Mouse (Mus musculus) embryonic facial prominence, embryonic 13.5 days (tissue): ENCODE measurements around the gene Stac3. TPM values are rescaled to one million over a fixed set of nuclear protein-coding genes. Genes with fewer than 3 reads are reported as not detected.

Source experiments
- ATAC-seq: fragments of 200-750 bp; cut with Nextera tagmentation; 2 replicates; pipeline ENCODE4 v1.8.0; 2017; ENCODE audit warnings: low read depth; ENCODE audit not compliant: insufficient number of reproducible peaks, insufficient read depth, low FRiP score, low TSS enrichment
- H3K27ac ChIP-seq: fragments of 300-500 bp; sonication (generic); 2 replicates; pipeline ENCODE4 v1.5.1; 2015; ENCODE audit warnings: moderate library complexity, mild to moderate bottlenecking, inconsistent platforms
- H3K27me3 ChIP-seq: fragments of 300-500 bp; sonication (generic); 2 replicates; pipeline ENCODE4 v1.6.1; 2015; ENCODE audit warnings: mild to moderate bottlenecking, inconsistent platforms
- H3K36me3 ChIP-seq: fragments of 300-500 bp; sonication (generic); 2 replicates; pipeline ENCODE4 v1.6.1; 2015; ENCODE audit warnings: mild to moderate bottlenecking, inconsistent platforms
- H3K4me1 ChIP-seq: fragments of 300-500 bp; sonication (generic); 2 replicates; pipeline ENCODE4 v1.6.1; 2015; ENCODE audit warnings: inconsistent platforms
- H3K4me2 ChIP-seq: fragments of 300-500 bp; sonication (generic); 2 replicates; pipeline ENCODE4 v1.6.1; 2015; ENCODE audit warnings: moderate library complexity, mild to moderate bottlenecking, inconsistent platforms
- H3K4me3 ChIP-seq: fragments of 300-500 bp; sonication (generic); 2 replicates; pipeline ENCODE4 v1.5.1; 2015; ENCODE audit warnings: mild to moderate bottlenecking, inconsistent platforms
- H3K9ac ChIP-seq: fragments of 300-500 bp; sonication (generic); 2 replicates; pipeline ENCODE4 v1.6.1; 2015; ENCODE audit warnings: mild to moderate bottlenecking, inconsistent platforms
- H3K9me3 ChIP-seq: fragments of 300-500 bp; sonication (generic); 2 replicates; pipeline ENCODE4 v1.6.1; 2016; ENCODE audit warnings: inconsistent platforms
- WGBS: fragments of 180-500 bp; shearing (Covaris S2); methylation state at CpG from one replicate; pipeline ENCODE4 v1.1.7; 2015; ENCODE audit warnings: mixed read lengths; 5-methylcytosine and 5-hydroxymethylcytosine counted together
- polyA plus RNA-seq: library from polyadenylated mRNA; unstranded; fragments of >200 nt; fragmentation: Nextera tagmentation; extraction: Ambion mirVana; gene quantifications from 2 replicates; pipeline ENCODE4 v1.2.1, GENCODE M21; 2015

The Stac3 gene
- polyA plus RNA-seq, 1 experiment from 2014 or later = 2.0 TPM

DNA sequence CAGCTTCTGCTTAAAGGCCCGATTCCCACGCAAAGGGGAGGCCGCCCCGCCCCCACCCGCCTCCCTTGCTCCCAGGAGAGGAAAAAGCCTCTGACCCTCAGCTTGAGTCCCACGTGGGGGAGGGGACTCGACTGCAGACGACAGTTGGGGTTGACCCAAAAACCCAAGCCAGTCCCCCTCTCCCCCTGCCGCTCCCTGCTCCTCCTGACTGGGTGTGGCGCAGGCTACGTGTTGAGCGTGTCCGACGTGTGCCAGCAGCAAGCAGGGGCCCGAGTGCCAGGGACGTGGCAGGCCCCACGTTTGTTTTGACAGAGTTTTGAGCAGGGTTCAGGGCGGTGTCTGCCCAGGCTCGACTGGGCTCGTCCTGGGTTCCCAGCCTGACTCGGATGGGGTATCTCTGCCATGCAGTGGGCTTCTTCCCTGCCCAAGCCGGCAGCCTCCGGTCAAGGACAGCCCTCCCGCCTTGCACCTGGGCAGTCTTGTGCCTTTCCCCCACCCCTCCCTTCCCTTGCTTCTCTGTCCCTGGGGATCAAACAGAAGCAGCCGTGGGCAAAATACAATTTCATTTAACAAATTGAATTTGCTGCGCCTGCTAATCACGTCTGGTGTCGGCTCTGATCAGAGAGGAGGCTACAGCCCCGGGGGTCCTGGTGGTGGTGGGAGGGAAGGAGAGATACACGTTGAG lies 15.2 kb downstream of the Stac3 start:
- no peaks in the 10 kb centered on the region for H3K9me3 ChIP-seq
- no peak for ATAC-seq
- 0 out of 2 replicates have a peak overlapping the region, but pooled peaks have one; percentile 3 for H3K27ac ChIP-seq
- peak overlapping the region; percentile 20 for H3K4me3 ChIP-seq
- peaks cover 73% of the 10 kb centered on the region for H3K27me3 ChIP-seq
- peaks cover 70% of the 10 kb centered on the region for H3K4me1 ChIP-seq
- 7% methylated on average over 30 of the region's 30 CpGs for WGBS
- H3K36me3 ChIP-seq = peaks cover 37% of the 10 kb centered on the region
- H3K4me2 ChIP-seq = peak overlapping the region; percentile 97
- peak overlapping the region; percentile 52 for H3K9ac ChIP-seq

DNA sequence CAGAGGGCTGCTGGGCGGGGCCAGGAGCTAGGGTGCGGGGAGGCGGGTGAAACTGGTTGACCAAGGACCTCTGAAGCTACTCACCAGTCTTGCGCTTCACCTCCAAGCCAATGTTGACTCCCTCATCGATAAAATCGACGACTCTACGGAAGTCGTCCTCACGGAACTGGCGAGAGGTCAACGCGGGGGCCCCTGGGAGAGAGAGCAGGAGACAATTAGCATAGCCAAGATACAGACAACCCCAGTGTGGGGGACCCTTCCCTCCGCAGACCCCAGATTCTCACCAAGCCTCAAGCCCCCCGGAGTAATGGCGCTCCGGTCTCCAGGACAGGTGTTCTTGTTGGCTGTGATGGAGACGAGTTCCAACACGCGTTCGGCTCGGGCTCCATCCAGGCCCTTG lies 16.5 kb downstream of the Stac3 start:
- no peak overlapping the region for H3K4me3 ChIP-seq
- WGBS = 92% methylated on average over 22 of the region's 22 CpGs
- no peak for ATAC-seq
- no peak overlapping the region for H3K9ac ChIP-seq
- peaks cover 60% of the 10 kb centered on the region for H3K4me1 ChIP-seq
- no peaks in the 10 kb centered on the region for H3K9me3 ChIP-seq
- H3K27me3 ChIP-seq = peaks cover 64% of the 10 kb centered on the region
- peaks cover 37% of the 10 kb centered on the region for H3K36me3 ChIP-seq
- no peak overlapping the region for H3K27ac ChIP-seq
- no peak overlapping the region for H3K4me2 ChIP-seq

DNA sequence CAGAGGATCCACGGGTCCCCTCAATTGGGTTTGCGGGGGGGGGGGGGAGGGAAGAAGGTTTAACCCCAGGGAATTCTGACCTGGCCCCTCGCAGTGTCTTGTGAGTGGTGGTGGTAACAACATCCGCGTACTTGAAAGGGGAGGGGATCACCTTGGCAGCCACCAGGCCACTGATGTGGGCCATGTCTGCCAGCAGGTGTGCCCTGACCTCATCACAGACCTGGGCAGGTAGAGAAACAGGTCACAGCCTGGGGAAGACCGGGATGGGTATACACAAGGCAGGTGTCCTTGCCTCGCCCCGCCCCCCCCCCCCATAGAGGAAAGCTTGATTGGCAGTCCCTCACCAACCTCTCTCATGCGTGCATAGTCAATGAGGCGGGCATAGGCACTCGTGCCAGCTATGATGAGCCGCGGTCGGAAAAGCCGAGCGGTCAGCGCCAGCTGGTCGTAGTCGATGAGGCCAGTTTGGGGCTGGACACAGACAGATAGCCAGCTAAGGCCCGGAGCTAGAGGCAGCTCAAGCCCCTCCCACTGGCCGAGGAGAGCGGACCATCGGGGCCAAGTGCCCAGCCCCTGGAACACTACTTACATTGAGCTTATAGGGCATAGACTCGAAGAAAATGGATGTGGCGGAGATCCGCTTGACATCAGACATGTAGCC lies 17.7 kb downstream of the Stac3 start:
- Histone ChIP-seq H3K27me3 (peaks cover 62% of the 10 kb centered on the region), H3K4me3 (no peak overlapping the region), H3K36me3 (peaks cover 37% of the 10 kb centered on the region), H3K9me3 (no peaks in the 10 kb centered on the region), H3K9ac (no peak overlapping the region), H3K4me2 (no peak overlapping the region), H3K4me1 (peaks cover 49% of the 10 kb centered on the region), H3K27ac (no peak overlapping the region)
- 93% methylated on average over 26 of the region's 26 CpGs for WGBS
- ATAC-seq = no peak

DNA sequence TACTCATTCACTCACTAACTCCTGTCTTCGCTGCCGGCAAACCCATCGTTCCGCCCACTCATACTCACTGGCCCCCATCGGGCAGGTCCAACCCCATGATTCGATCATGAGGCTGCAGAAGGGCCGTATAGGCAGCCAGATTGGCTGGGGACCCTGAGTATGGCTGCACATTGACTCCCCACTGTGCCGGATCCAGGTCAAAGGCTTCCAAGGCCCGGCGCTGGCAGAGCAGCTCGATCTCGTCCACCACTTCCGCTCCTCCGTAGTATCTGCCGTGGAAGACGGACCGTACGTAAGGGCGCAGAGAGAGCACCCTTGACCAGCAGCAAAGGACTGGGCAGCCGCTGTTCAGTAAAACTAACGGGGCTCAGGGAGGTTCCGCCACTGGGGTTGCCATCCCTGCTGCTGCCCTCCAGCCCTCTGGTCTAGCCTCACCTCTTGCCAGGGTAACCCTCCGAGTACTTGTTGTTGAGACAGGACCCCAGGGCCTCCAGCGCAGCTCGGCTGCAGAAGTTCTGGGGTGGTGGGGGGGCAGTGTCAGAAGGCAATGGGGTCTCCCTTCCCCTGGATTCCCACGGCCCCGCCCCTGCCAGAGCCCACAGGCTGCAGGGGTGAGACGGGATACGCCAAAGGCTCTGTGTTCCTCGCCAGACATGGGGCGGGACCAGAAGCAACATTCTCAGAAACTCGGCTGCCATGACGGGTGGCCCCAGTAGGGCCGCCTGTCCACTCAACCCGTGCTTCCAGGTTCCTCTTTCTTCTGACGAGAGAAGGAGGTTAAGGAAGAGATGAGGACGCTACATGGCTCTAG lies 18.6 kb downstream of the Stac3 start:
- H3K36me3 ChIP-seq = peaks cover 37% of the 10 kb centered on the region
- WGBS = 93% methylated on average over 37 of the region's 37 CpGs
- H3K27me3 ChIP-seq = peaks cover 62% of the 10 kb centered on the region
- no peak for ATAC-seq
- H3K4me2 ChIP-seq = no peak overlapping the region
- H3K27ac ChIP-seq = no peak overlapping the region
- H3K4me1 ChIP-seq = peaks cover 49% of the 10 kb centered on the region
- H3K9ac ChIP-seq = no peak overlapping the region
- no peak overlapping the region for H3K4me3 ChIP-seq
- H3K9me3 ChIP-seq = no peaks in the 10 kb centered on the region

DNA sequence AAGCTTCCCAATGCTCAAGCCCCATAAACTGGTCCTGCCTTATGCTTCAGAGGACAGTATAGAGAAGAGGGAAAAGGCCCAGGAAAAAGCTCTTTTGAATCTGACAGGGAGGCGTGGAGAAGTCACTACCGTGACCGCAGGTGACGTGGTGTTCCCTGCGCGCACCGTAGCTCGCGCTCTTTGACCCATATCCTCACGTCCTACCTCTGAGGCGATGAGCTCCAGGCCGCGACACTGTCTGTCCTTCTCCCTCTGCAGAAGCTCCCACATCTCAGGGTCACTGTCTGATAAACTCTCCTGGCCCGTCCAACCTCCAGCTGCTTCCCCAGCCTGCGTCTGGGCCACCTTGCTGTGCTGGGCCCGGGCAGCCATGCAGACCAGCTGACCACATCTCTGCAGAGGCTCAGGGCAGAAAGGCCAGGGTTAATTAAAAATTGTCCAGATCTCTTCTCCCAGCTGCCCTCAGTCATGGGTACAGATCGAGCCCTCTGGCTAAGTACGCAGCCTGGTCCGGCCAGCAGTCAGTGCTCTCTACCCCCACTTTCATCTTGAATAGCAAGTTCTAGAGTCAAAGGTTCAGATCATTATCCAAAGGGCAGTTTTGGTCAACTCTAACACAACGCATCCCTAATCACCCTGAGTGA lies 19.4 kb downstream of the Stac3 start:
- Histone ChIP-seq H3K36me3 (peaks cover 37% of the 10 kb centered on the region), H3K9ac (peak overlapping the region; percentile 67), H3K4me1 (peaks cover 49% of the 10 kb centered on the region), H3K27me3 (peaks cover 62% of the 10 kb centered on the region), H3K4me3 (peak overlapping the region; percentile 53), H3K4me2 (peak overlapping the region; percentile 69), H3K9me3 (no peaks in the 10 kb centered on the region), H3K27ac (no peak overlapping the region)
- 81% methylated on average over 20 of the region's 20 CpGs for WGBS
- ATAC-seq = no peak

DNA sequence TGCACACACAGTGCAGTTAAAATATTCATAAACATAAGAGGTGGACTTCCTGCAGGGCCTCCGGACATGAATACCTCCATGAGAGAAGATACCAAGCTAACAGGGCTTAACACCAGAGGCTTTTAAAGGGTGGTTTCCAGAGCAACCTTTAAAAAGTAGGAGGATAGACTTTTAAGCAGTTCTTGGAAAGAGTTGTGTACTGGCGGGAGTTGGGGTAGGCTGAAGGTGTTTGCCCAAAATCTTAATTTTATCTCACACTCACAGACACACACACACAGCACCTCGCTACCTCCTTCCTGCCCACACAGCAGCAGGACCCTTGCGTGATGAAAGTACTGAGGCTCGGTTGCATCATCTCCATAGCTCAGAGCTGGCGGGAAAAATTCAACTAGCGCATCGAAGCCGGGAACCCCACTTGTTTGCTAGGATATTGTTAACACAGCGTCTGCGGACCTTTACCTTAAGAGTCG lies 20.2 kb downstream of the Stac3 start:
- peaks cover 37% of the 10 kb centered on the region for H3K36me3 ChIP-seq
- ATAC-seq = no peak

DNA sequence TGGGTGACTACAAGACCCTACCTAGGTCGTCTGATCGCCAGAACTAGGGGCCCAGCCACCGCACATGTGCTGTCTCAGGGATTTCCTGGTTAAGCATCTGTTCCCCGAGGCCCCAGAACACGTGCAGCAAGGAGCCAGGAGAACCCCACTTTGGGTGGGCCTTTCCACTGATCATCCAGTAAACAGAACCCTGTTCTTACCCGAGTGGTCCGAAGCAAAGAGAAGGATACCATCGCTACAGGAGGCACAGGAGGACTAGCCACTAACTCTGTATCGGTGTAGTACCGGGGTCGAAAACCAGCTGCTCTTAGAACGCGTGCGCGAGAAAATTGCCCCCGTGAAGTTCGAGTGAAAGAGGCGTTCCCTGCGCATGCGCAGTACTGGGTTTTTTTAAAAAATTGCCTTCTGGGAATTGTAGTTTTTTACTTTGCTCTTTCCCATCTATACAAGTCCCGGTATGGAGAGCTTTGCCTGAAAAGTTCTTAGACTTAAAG lies 20.6 kb downstream of the Stac3 start, which contains the start of gene Shmt2:
TSS of gene Shmt2 (minus strand) at position 357 of the 494 bp plus-strand sequence.
- under 1% methylated on average over 21 of the region's 21 CpGs for WGBS
- no peak within 1 kb of the TSS for H3K27ac ChIP-seq
- peak; percentile 53; the same call in 1 of the 2 replicates for ATAC-seq
- H3K9ac ChIP-seq = peak within 1 kb of the TSS; percentile 67
- peak within 1 kb of the TSS; percentile 69 for H3K4me2 ChIP-seq
- H3K36me3 ChIP-seq = peaks cover 37% of the 10 kb centered on the region
- no peaks in the 10 kb centered on the region for H3K9me3 ChIP-seq
- peaks cover 62% of the 10 kb centered on the region for H3K27me3 ChIP-seq
- H3K4me3 ChIP-seq = peak within 1 kb of the TSS; percentile 53
- H3K4me1 ChIP-seq = peaks cover 48% of the 10 kb centered on the region

More for the DNA sequence above, 20.2 kb downstream of the Stac3 start:
- peak overlapping the region; percentile 67 for H3K9ac ChIP-seq
- peak overlapping the region; percentile 53 for H3K4me3 ChIP-seq
- H3K4me1 ChIP-seq = peaks cover 50% of the 10 kb centered on the region
- no peak overlapping the region for H3K27ac ChIP-seq
- WGBS = 10% methylated on average over 12 of the region's 12 CpGs
- peak overlapping the region; percentile 69 for H3K4me2 ChIP-seq
- H3K9me3 ChIP-seq = no peaks in the 10 kb centered on the region
- H3K27me3 ChIP-seq = peaks cover 62% of the 10 kb centered on the region

DNA sequence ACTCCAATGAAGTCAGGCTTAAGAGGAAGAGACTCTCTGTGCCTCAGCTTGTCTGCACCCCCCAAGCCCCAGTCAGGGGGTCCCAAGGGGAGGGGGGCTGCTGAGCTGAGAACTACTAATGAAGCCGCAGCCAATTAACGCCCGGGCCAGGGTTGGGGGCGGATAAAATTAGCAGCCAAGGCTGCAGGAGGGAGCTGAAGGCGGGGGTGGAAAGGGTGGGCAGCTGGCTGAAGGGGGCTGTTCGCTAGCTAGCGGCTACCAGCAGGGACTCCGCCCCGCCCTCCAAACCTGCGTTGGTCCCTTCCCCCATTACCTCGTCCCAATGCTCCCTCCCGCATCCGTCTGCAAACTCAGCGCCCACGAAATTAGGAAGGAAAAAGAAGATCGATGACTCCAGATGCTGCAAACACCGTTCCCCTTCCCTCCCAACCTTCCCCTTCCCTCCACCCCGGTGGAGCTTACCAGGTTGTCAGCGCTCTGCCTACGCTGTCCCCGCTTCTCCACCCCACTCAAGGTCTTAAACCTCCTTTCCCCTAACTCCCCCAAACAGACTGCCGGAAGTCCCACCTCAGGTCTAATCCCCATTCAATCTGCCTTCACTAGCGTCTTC lies 23.3 kb downstream of the Stac3 start:
- peaks cover 11% of the 10 kb centered on the region for H3K36me3 ChIP-seq
- no peaks in the 10 kb centered on the region for H3K9me3 ChIP-seq
- WGBS = 1% methylated on average over 22 of the region's 23 CpGs
- no peak overlapping the region for H3K4me3 ChIP-seq
- H3K4me1 ChIP-seq = peaks cover 51% of the 10 kb centered on the region
- ATAC-seq = no peak
- H3K27me3 ChIP-seq = peaks cover 72% of the 10 kb centered on the region
- H3K9ac ChIP-seq = 0 out of 2 replicates have a peak overlapping the region, but pooled peaks have one; percentile 36
- peak overlapping the region; percentile 34 for H3K4me2 ChIP-seq
- no peak overlapping the region for H3K27ac ChIP-seq

DNA sequence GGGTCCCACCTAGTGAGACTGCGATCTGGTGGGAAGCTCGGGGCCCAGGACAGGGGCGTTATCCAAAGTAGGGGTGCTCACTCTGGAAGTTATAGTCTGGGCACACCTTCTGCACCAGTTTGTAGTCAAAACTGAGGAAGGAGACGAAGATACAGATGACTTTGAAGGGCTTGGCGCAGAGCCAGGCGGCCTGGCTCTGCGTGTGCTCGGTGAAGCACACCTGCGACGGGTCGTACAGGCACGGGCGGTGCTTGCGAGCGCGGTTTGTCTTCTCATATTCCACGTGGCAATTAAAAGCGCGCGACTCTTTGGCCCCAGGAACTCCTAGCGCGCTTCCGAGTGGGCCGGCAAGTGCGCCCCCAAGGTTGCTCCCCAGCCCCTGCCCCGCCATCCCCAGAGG lies 24.6 kb downstream of the Stac3 start:
- Histone ChIP-seq H3K27me3 (peaks cover 80% of the 10 kb centered on the region), H3K9me3 (no peaks in the 10 kb centered on the region)
- under 1% methylated on average over 26 of the region's 26 CpGs for WGBS

DNA sequence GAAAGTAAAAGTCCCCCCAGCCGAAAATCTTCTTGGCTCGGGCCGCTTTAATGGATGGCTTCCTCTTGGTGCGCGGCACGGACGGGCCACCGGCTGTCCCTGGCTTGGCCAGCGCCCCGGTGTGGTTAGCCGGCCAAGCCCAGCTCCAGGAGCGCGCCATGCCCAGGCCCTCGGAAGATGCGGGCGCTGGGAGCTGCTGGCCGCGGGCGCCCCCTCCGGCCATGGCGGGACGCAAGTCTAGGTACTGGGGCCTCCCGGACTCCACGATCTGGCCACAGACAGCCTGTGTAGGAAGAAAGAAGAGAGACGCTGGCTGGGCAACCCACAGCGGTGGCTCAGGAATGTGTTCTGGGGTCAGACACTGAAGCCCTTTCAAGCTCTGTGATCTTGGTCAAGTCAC lies 25.2 kb downstream of the Stac3 start:
- under 1% methylated on average over 26 of the region's 26 CpGs for WGBS
- peaks cover 86% of the 10 kb centered on the region for H3K27me3 ChIP-seq
- H3K9me3 ChIP-seq = no peaks in the 10 kb centered on the region
- H3K4me1 ChIP-seq = peaks cover 48% of the 10 kb centered on the region
- peak overlapping the region; percentile 54 for H3K9ac ChIP-seq
- H3K27ac ChIP-seq = no peak overlapping the region
- peak overlapping the region; percentile 33 for H3K4me3 ChIP-seq
- no peaks in the 10 kb centered on the region for H3K36me3 ChIP-seq
- ATAC-seq = 0 out of 2 replicates have a peak, but pooled peaks have one; percentile 10
- H3K4me2 ChIP-seq = peak overlapping the region; percentile 53

More for the DNA sequence above, 24.6 kb downstream of the Stac3 start:
- no peak for ATAC-seq
- H3K36me3 ChIP-seq = no peaks in the 10 kb centered on the region
- H3K4me1 ChIP-seq = peaks cover 50% of the 10 kb centered on the region
- H3K4me3 ChIP-seq = peak overlapping the region; percentile 33
- no peak overlapping the region for H3K27ac ChIP-seq
- peak overlapping the region; percentile 53 for H3K4me2 ChIP-seq
- H3K9ac ChIP-seq = peak overlapping the region; percentile 54; the same call in 1 of the 2 replicates
